Mouse (Mus musculus): ENCODE results near the gene Pacsin1.

Pacsin1 gene

DNA sequence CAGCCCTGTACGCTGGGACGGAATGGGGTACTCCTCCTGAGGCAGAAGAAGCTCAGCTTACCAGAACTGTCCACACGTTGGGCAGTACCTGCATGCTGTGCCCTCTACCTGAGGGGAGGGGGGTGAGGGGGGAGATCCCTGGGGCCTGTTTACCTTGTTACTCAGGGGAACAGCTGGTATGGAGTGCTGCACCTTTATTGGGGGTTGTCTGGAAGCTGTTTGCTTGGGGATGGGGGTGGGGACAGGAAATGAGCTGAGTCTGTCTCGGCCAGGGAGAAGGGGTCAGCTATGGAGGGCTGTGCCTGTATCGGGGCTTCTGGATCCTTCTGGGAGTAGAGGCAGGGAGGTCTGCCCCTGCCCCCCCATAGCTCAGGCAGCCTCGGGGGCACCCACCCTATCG is 71.2 kb downstream of the Pacsin1 start:
- DNase-seq, result no peak

DNA sequence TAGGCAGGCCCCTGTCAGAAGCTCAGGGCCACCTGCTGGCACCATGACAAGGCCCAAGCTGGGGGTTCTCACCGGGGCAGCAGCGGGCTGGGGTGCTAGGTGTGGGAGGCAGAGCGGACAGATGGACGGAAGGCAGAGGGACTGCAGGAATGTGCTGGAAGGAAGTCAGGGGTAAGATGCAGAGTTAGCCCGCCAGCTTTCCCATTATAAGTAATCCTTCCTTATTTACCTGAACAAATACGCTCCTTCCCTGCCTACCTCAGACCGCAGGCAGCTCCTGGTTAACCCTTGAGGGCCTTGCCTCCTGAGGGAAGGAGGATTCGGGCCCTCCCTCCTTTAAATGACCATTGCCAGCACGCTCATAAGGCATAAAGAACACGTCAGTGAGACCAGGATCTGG is 73.5 kb downstream of the Pacsin1 start, which contains the start of gene Spdef:
TSS of gene Spdef (minus strand) at position 186 of the 400 bp plus-strand sequence.
- DNase-seq, result no peak

DNA sequence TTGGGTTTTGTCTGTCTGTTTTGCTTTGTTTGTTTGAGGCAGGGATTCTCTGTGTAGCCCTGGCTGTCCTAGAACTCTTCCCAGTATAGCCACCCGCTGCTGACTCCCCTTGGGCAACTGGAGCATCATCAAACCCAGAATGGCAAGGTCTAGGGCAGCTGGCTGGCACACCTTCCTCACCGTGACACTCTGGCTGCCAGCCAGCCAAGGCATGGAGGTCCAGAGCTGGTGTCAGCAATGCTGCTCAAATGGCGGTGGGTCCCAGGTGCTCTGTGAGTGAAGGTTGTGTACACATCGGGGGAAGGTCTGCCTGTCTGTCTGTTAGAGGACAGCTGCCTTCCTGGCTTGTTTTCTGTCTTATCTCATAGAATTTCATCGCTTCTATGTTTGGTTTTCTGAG is 76.8 kb downstream of the Pacsin1 start:
- DNase-seq, result no peak

DNA sequence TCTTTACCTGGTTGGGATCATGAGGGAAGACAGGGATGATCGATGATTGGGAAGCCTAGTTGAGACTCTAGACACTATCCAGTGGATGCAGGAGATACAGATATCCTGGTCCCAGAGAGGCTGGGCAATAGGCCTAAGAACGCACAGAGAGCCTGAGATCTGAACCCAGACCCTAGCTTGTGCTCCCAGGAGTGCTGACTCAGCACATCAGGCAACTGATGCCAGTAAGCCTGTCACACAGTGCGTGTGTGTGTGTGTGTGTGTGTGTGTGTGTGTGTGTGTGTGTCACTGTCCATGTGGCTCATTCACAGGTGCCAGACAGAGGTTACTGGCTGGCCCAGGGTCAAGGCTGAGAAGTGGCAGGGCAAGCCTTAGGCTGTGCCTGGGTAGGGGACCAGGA is 77.4 kb downstream of the Pacsin1 start:
- no peak for DNase-seq

DNA sequence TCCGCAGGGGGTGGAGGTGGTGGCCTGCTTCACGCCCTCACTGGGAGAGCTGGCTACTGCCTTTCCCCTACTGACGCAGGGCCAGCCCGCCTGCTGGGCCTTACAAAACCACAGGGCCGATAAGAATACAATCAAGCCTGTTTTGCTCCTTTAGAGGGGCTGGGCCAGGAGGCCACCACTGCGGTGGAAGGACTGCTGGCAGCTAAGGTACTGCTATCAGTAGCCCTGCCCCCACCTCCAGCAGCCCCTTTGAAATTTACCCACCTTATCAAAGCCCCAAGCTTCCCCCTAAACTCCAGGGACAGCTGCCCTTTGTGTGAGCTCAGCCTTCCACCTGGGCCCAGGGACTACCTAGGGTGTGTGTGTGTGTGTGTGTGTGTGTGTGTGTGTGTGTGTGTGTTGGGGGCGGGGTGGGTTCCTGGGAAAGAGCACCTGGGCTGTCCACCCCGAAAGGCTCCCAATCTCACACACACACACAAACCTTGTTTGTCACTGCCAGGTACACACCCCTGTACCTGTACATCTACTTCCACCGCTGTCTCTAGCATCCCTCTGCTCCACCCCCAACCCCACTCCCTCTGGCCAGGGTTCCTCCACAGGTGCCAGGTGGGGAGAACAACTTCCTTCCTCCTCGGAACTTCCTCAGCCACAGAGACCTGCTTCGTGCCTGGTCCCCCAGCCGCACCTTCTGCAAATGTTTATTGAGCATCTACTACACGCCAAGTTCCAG is 79.2 kb downstream of the Pacsin1 start:
- DNase-seq, result no peak

DNA sequence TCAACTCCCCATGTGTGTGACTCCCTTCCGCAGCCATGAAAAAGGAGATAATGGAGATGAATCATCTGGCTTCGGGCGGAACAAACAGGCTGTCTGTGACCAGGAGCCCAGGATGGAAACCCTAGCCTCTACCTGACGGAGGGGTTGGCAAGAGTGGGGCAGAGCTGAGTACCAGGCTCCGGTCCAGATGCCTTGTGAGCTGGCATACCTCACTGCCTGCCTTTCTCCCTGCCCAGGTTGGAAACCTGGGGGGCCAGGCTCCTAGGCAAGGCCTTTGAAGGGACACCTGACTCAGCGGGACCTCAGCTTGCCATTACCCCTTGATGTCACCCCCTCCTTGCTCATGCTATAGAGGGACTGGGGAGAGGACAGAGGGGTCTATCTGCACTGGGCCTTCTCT is 85.7 kb downstream of the Pacsin1 start:
- DNase-seq, result no peak

DNA sequence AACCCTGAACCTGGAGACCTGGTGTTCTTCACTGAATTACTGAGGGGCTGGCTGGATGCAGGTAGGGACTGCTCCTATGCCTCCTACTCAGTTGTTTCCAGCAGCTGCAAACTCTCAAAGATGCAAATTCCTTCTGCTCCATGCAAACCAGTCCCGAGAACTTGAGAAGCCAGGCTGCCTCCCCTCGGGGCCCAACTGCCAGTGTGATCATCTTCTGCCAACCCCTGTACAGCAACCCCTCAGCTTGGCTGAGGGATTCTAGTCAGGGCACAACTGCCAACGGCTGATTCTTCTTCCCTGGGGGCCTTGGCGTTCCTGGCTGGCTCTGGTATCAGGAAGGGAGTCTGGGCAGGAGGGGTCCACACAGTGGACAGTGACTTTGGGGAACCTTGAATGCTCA is 91.1 kb downstream of the Pacsin1 start:
- no peak for DNase-seq

DNA sequence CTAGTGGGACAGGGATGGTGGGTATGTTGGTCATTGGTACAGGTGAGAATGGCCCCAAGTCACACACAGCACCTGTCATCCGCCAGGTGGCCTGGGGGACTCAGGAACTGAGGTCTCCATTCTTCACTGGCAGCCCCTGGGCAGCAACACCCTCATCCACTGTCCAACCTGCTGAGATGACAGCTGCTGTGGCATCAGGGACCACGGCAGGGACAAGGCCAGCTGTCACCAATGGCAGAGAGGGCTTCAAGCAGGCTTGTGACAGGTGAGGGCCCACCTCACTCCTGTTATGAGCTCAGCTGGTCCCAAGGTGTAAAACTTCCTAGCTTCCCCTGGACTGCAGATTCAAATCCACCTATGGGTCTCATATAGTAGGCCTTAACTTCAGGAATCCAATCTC is 92.8 kb downstream of the Pacsin1 start:
- no peak for DNase-seq

DNA sequence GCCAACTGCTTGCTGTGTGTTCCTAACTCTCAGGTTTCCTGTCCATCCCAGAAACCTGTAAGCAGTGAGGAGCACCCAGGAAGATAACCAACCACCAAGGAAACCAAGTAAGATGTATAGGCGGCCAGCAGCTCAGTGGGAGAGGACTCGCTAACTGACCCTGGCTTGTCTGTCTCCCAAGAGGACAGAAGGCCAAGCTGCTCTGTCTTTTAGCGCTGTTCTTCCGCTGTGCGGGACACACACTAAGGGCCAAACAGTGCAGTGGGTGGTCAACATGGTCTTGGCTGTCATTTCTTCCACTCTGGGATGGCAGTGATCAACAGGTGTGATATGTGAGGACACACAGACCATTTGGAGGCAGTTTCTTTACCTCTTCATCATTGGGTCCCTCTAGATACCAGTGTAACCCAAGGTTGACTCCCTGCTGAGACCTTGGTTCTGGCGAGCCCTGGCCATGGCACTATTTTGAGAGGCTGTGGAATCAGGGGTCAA is 95.2 kb downstream of the Pacsin1 start:
- no peak for DNase-seq

DNA sequence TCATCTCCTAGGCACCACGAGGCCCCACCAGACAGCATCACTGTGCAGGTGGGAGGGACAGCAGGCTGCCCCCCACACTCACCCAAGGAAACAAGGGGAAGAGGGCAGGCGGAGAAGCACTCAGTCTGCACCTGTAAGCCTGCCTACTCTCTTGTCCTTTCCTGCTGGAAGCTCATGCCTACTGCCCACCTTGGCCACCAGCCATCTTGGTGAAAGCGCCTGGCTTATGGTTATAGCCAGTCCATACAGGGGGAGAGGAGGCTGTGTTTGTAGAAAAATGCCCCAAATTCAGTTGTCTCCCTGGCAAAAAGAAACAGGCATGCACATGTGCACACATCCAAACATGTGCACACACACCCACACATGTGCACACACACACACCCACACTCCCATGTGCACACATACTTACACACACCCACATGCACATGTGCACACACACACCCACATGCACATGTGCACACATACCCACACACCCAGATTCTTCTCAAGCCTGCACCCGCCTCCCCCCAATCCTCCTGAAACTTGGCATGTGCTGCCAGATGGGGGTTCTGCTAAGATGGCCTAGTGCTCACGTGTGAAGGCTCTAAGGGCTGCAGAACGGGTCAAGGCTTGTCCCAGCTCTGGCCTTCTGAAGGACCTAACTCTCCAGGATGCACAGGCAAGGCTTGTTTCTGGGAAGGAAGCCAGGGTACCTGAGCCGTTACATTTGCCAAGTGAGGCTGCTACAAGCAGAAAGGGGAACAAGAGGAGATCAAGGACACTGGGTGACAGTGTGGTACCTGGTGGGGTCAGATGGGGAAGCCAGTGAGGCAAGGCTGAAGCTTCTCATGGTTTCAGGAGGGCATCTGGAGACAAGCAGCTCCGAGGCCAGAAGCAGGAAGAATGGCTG is 96.2 kb downstream of the Pacsin1 start:
- DNase-seq, result no peak

DNA sequence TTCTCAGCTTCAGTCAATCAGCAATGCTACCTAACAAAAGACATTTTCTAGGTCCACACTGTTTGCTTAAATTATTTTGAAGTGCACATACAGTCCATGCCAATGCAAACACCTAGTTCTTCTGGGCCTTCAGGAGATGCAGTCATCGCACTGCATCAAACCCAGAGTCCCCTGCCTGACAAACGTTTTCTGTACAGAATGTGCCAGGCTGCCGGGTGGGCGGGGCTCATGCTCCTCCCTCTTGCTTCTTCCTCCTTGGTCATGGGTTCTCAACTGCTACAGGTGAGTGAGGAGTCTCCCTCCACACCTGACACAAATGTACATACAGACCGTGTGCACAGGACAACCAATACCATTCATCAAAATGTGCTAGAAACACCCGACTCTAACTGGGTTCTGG is 104.9 kb downstream of the Pacsin1 start:
- no peak for DNase-seq

Measured in kidney, adult 8-10 months (tissue).